In the genomic region with DNA sequence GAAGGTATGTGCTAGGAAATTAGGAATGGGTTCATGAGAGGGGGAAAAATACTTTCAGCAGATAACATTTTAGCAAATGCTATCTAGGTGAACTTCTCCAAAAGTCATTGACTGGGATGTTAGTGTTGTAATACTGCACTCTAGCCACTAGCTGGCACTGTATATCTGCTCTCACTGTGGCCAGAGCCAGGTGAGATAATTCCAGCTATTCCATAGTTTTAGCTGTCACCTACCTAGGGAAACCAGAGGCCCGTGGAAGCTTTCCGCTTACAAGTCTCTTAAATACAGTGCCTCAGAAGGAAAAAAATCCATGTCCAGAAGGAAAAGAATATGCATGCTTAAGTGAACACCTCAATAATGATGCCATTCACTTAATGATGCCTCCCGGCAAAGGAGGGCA, we compare ENCODE assay signal across 9 mouse cellular contexts. TPM values are rescaled to one million over a fixed set of nuclear protein-coding genes. Genes with fewer than 3 reads are reported as not detected.
DNase-seq lines count a peak whose midpoint lies in the region; ATAC-seq and TF ChIP-seq lines count a peak whose summit lies in the region.
"Had no signal": no experiment of that assay in that cellular context is flagged by ENCODE, and none has a peak within 500 bp of the region (broad histone marks: within the 10 kb centered on the region; RNA-seq: fewer than 3 reads in every experiment).

No protein-coding gene starts in this region.

- TF ChIP-seq CTCF in liver, embryonic 14.5 days (IDR thresholded peaks at IDR 0.05; ENCODE audit: low read depth) = peak; percentile 72

- ATAC-seq in liver, embryonic 14.5 days (ENCODE audit: insufficient read depth) = no peak
- ATAC-seq in erythroblast, adult 5-6 weeks (replicated peaks; ENCODE audit: low FRiP score, poor library complexity, severe bottlenecking) = 0 out of 2 replicates have a peak, but pooled peaks have one; percentile 67

- H3K4me3 ChIP-seq in liver, embryonic 14.5 days (ENCODE audit: insufficient read depth in 1 of 2, low read depth in 2 of 2, low read length in 2 of 2) = no peak overlapping the region
- H3K4me3 ChIP-seq: megakaryocyte, embryonic 14.5 days had no signal

- TF ChIP-seq EP300 in liver, embryonic 14.5 days (IDR thresholded peaks at IDR 0.05; ENCODE audit: low read depth) = no peak

- H3K9ac ChIP-seq in liver, embryonic 14.5 days (replicated peaks) = no peak overlapping the region

- no peaks in the 10 kb centered on the region for H3K9me3 ChIP-seq in liver, embryonic 14.5 days (ENCODE audit: control insufficient read depth, low read length)
- H3K9me3 ChIP-seq: megakaryocyte, embryonic 14.5 days had no signal

- DNase-seq in liver, embryonic 14.5 days (ENCODE audit: low read depth in 3 of 3, low spot score in 3 of 3) = no peak
- no peak for DNase-seq in liver
- DNase-seq in R1 (ENCODE audit: low read depth, low spot score) = peak; percentile 35
- DNase-seq in mesoderm, embryonic 11.5 days (ENCODE audit: low read depth, low spot score) = peak; percentile 32
- DNase-seq in layer of hippocampus, adult 9-11 months = no peak
- DNase-seq in right cerebral cortex, postnatal 25 days = no peak
- DNase-seq in adrenal gland, postnatal 10 days = no peak

- 42% methylated on average over 3 of the region's 3 CpGs for WGBS in liver, embryonic 14.5 days (ENCODE audit: insufficient replicate concordance)

- no peaks in the 10 kb centered on the region for H3K4me1 ChIP-seq in liver, embryonic 14.5 days (replicated peaks; ENCODE audit: control insufficient read depth in 2 of 2, insufficient read depth in 2 of 2, low read length in 1 of 2)
- H3K4me1 ChIP-seq: megakaryocyte, embryonic 14.5 days had no signal

- no peak overlapping the region for H3K27ac ChIP-seq in liver, embryonic 14.5 days

- no peak overlapping the region for H3K4me2 ChIP-seq in liver, embryonic 14.5 days (ENCODE audit: low read depth)

- H3K36me3 ChIP-seq in liver, embryonic 14.5 days (replicated peaks; ENCODE audit: control insufficient read depth, insufficient read depth, low read depth) = no peaks in the 10 kb centered on the region

- H3K27me3 ChIP-seq in liver, embryonic 14.5 days (ENCODE audit: control insufficient read depth, insufficient read depth, low read length) = no peaks in the 10 kb centered on the region
- H3K27me3 ChIP-seq: megakaryocyte, embryonic 14.5 days had no signal

RNA-seq across cellular contexts. Expression of gene Alg10b, which starts 25.6 kb away (rescaled TPM):
- 4.2 and 5.5 TPM in 2 replicates for polyA plus RNA-seq in liver, embryonic 14.5 days (2012; rRNA removed)
- 6.1 and 6.6 TPM in 2 replicates for polyA plus RNA-seq in liver, embryonic 14.5 days (2014; fragmentation: Nextera tagmentation; extraction: Ambion mirVana)
- 8.1 and 11.3 TPM in 2 replicates for total RNA-seq in erythroblast, adult 5-6 weeks (2015; ENCODE audit: low replicate concordance)
- 6.0 and 6.7 TPM in 2 replicates for total RNA-seq in erythroblast, adult 5-6 weeks (2017; ENCODE audit: low replicate concordance)
- 10 to 100 TPM; 27.1 to 28.2 TPM for total RNA-seq in adrenal gland, postnatal 10 days (2021)

Comparison
In these comparisons a context has a peak if more than half of its experiments do, and no peak if none do; other contexts are left out.
1. DNase-seq: peak in R1 (single experiment) and mesoderm, embryonic 11.5 days (single experiment); none in liver, embryonic 14.5 days (0 of 3), liver (single experiment), layer of hippocampus, adult 9-11 months (single experiment), right cerebral cortex, postnatal 25 days (single experiment) and adrenal gland, postnatal 10 days (single experiment).